Mouse (Mus musculus) heart, adult 2 months (tissue): ENCODE measurements around the gene Btnl2.

Source experiments
- CTCF ChIP-seq: fragments of 200-600 bp; IDR thresholded peaks from 2 replicates; pipeline ENCODE4 v1.8.1; 2022; ENCODE audit warnings: antibody characterized with exemption, mild to moderate bottlenecking, moderate library complexity
- POLR2A ChIP-seq: fragments of 200-500 bp; IDR thresholded peaks from 2 replicates; pipeline ENCODE4 v1.6.1; 2011; ENCODE audit warnings: mild to moderate bottlenecking, low read depth, low read length, control low read depth; ENCODE audit not compliant: insufficient read depth

- TF ChIP-seq POLR2A (no peak), CTCF (no peak)
These were observed 40.3 kb upstream of the Btnl2 start for GRCm38 (mm10) chr17:34314286-34314685.
